ENCODE assay signal across 21 mouse cellular contexts in genomic region chr15:93857336-93857901, GRCm38 (mm10).
DNase-seq lines count a peak whose midpoint lies in the region; ATAC-seq and TF ChIP-seq lines count a peak whose summit lies in the region.
"Had no signal": no experiment of that assay in that cellular context is flagged by ENCODE, and none has a peak within 500 bp of the region (broad histone marks: within the 10 kb centered on the region; RNA-seq: fewer than 3 reads in every experiment).

No protein-coding gene starts in this region.

- H3K4me3 ChIP-seq in intestine, embryonic 14.5 days (ENCODE audit: low read depth, low read length): no peak overlapping the region
- no peak overlapping the region for H3K4me3 ChIP-seq in intestine, postnatal 0 days (ENCODE audit: low read depth, low read length)
- H3K4me3 ChIP-seq in limb, embryonic 12.5 days (replicated peaks): no peak overlapping the region
- H3K4me3 ChIP-seq: embryonic facial prominence, embryonic 15.5 days; erythroblast, embryonic 14.5 days; forebrain, embryonic 10.5 days; heart, embryonic 13.5 days; hindbrain, embryonic 15.5 days had no signal

- peak; percentile 48 for DNase-seq in intestine, embryonic 14.5 days (ENCODE audit: low spot score)
- peak; percentile 58 for DNase-seq in forelimb bud, embryonic 11.5 days (ENCODE audit: low read depth, low spot score)
- DNase-seq in embryo, embryonic 9.5 days (ENCODE audit: extremely low spot score): no peak
- no peak for DNase-seq in thymus, adult 18-20 months
- DNase-seq: adrenal gland, postnatal 36 days; cerebellum, adult 11 months; cerebellum, adult 8-10 months; cerebellum, postnatal 14 days; gastrocnemius, postnatal 14 days; heart, postnatal 36 days had no signal

- no peaks in the 10 kb centered on the region for H3K36me3 ChIP-seq in intestine, embryonic 14.5 days (ENCODE audit: control insufficient read depth, insufficient read depth, low read length)
- H3K36me3 ChIP-seq in intestine, postnatal 0 days (ENCODE audit: control insufficient read depth, insufficient read depth): no peaks in the 10 kb centered on the region
- no peaks in the 10 kb centered on the region for H3K36me3 ChIP-seq in limb, embryonic 12.5 days
- H3K36me3 ChIP-seq: embryonic facial prominence, embryonic 15.5 days; forebrain, embryonic 10.5 days; heart, embryonic 13.5 days; hindbrain, embryonic 15.5 days had no signal

- H3K4me1 ChIP-seq in intestine, embryonic 14.5 days (replicated peaks; ENCODE audit: control insufficient read depth, insufficient read depth, low read length): no peaks in the 10 kb centered on the region
- no peaks in the 10 kb centered on the region for H3K4me1 ChIP-seq in intestine, postnatal 0 days (replicated peaks; ENCODE audit: control insufficient read depth, insufficient read depth, low read length)
- peaks cover 19% of the 10 kb centered on the region for H3K4me1 ChIP-seq in limb, embryonic 12.5 days (replicated peaks)
- H3K4me1 ChIP-seq: forebrain, embryonic 10.5 days; heart, embryonic 13.5 days; hindbrain, embryonic 15.5 days had no signal

- no peak overlapping the region for H3K27ac ChIP-seq in intestine, embryonic 14.5 days (ENCODE audit: low read depth)
- no peak overlapping the region for H3K27ac ChIP-seq in intestine, postnatal 0 days (ENCODE audit: low read depth, low read length)
- H3K27ac ChIP-seq in limb, embryonic 12.5 days: peak overlapping the region; percentile 46
- H3K27ac ChIP-seq: embryonic facial prominence, embryonic 15.5 days; forebrain, embryonic 10.5 days; heart, embryonic 13.5 days; hindbrain, embryonic 15.5 days had no signal

- TF ChIP-seq CTCF in intestine, postnatal 0 days (IDR thresholded peaks at IDR 0.05; ENCODE audit: low read depth): no peak

- no peak overlapping the region for H3K9ac ChIP-seq in intestine, embryonic 14.5 days (ENCODE audit: low read length)
- H3K9ac ChIP-seq in intestine, postnatal 0 days (ENCODE audit: low read depth, low read length): no peak overlapping the region
- no peak overlapping the region for H3K9ac ChIP-seq in limb, embryonic 12.5 days (replicated peaks)
- H3K9ac ChIP-seq: embryonic facial prominence, embryonic 15.5 days; heart, embryonic 13.5 days; hindbrain, embryonic 15.5 days had no signal

- ATAC-seq in intestine, embryonic 14.5 days (replicated peaks; ENCODE audit: low FRiP score, low TSS enrichment, low read depth): no peak
- no peak for ATAC-seq in intestine, postnatal 0 days
- ATAC-seq in limb, embryonic 12.5 days (ENCODE audit: insufficient number of reproducible peaks, insufficient read depth, low FRiP score, low TSS enrichment, low read depth): no peak
- ATAC-seq: activated CD4-positive, CD25-positive, alpha-beta regulatory T cell, adult 4 months; forebrain, embryonic 14.5 days; Patski had no signal

- H3K4me2 ChIP-seq in intestine, embryonic 14.5 days (ENCODE audit: low read length): no peak overlapping the region
- no peak overlapping the region for H3K4me2 ChIP-seq in intestine, postnatal 0 days (replicated peaks; ENCODE audit: low read depth)
- H3K4me2 ChIP-seq in limb, embryonic 12.5 days: peak overlapping the region; percentile 25
- H3K4me2 ChIP-seq: embryonic facial prominence, embryonic 15.5 days; heart, embryonic 13.5 days; hindbrain, embryonic 15.5 days had no signal

- WGBS in intestine, embryonic 14.5 days: 79% methylated on average over 12 of the region's 12 CpGs
- 76% methylated on average over 12 of the region's 12 CpGs for WGBS in intestine, postnatal 0 days
- 35% methylated on average over 12 of the region's 12 CpGs for WGBS in limb, embryonic 12.5 days

- H3K27me3 ChIP-seq in intestine, embryonic 14.5 days (replicated peaks; ENCODE audit: control insufficient read depth, insufficient read depth, low read length): no peaks in the 10 kb centered on the region
- no peaks in the 10 kb centered on the region for H3K27me3 ChIP-seq in intestine, postnatal 0 days (replicated peaks; ENCODE audit: control insufficient read depth, insufficient read depth, low read length)
- H3K27me3 ChIP-seq in limb, embryonic 12.5 days: no peaks in the 10 kb centered on the region
- H3K27me3 ChIP-seq: CH12.LX; embryonic facial prominence, embryonic 15.5 days; heart, embryonic 13.5 days; hindbrain, embryonic 15.5 days; Patski had no signal

- H3K9me3 ChIP-seq in intestine, embryonic 14.5 days (ENCODE audit: control insufficient read depth, low read length): no peaks in the 10 kb centered on the region
- H3K9me3 ChIP-seq in intestine, postnatal 0 days (ENCODE audit: control insufficient read depth): no peaks in the 10 kb centered on the region
- no peaks in the 10 kb centered on the region; the same call in 1 of the 2 replicates for H3K9me3 ChIP-seq in limb, embryonic 12.5 days
- H3K9me3 ChIP-seq: embryonic facial prominence, embryonic 15.5 days; forebrain, embryonic 10.5 days; heart, embryonic 13.5 days; hindbrain, embryonic 15.5 days had no signal

Comparison
In these comparisons a context has a peak if more than half of its experiments do, and no peak if none do; other contexts are left out.
1. DNase-seq: peak in intestine, embryonic 14.5 days (single experiment) and forelimb bud, embryonic 11.5 days (single experiment); none in embryo, embryonic 9.5 days (single experiment) and thymus, adult 18-20 months (0 of 2).